Mouse (Mus musculus) C2C12 (cell line): ENCODE results near the gene Scn2a. TPM values are rescaled to one million over a fixed set of nuclear protein-coding genes. Genes with fewer than 3 reads are reported as not detected.

Experiments used
- H3K27me3 ChIP-seq: one replicate; pipeline ENCODE4 v1.6.1; 2011; ENCODE audit not compliant: control insufficient read depth, insufficient read depth, insufficient read length
- H3K36me3 ChIP-seq: one replicate; pipeline ENCODE4 v1.6.1; 2011; ENCODE audit not compliant: control insufficient read depth, insufficient read depth
- H3K4me3 ChIP-seq: one replicate; pipeline ENCODE4 v1.5.1; 2011; ENCODE audit warnings: mild to moderate bottlenecking, control low read depth; ENCODE audit not compliant: poor library complexity, insufficient read depth, severe bottlenecking
- H3K79me2 ChIP-seq: one replicate; pipeline ENCODE4 v1.6.1; 2011; ENCODE audit not compliant: control insufficient read depth, insufficient read depth
- H3K79me3 ChIP-seq: one replicate; pipeline ENCODE4 v1.6.1; 2011; ENCODE audit warnings: low read depth, control low read depth
- H3ac ChIP-seq: one replicate; pipeline ENCODE3; 2011; ENCODE audit warnings: low read depth; ENCODE audit not compliant: control insufficient read depth, insufficient read length
- CEBPB ChIP-seq: IDR thresholded peaks from one replicate; pipeline ENCODE4 v1.6.1; 2011; ENCODE audit warnings: low read depth, mild to moderate bottlenecking, control low read depth, moderate library complexity
- CTCF ChIP-seq: IDR thresholded peaks from one replicate; pipeline ENCODE4 v1.5.1; 2011; ENCODE audit not compliant: control insufficient read depth, insufficient read depth, insufficient read length
- FOSL1 ChIP-seq: IDR thresholded peaks from one replicate; pipeline ENCODE4 v1.8.0; 2011; ENCODE audit warnings: mild to moderate bottlenecking, low read length; ENCODE audit not compliant: poor library complexity, insufficient read depth, severe bottlenecking
- MAX ChIP-seq: IDR thresholded peaks from one replicate; pipeline ENCODE4 v1.6.1; 2011; ENCODE audit warnings: mild to moderate bottlenecking, control low read depth
- MYOD1 ChIP-seq: IDR thresholded peaks from one replicate; pipeline ENCODE4 v1.6.1; 2011; ENCODE audit warnings: low read depth; ENCODE audit not compliant: control insufficient read depth, insufficient read length
- MYOG ChIP-seq: IDR thresholded peaks from one replicate; pipeline ENCODE4 v1.6.1; 2011; ENCODE audit not compliant: control insufficient read depth, insufficient read length; ENCODE audit errors: extremely low read depth
- USF1 ChIP-seq: IDR thresholded peaks from one replicate; pipeline ENCODE4 v1.6.1; 2011; ENCODE audit warnings: low read depth, mild to moderate bottlenecking, control low read depth, moderate library complexity
- polyA plus RNA-seq: library from polyadenylated mRNA; unstranded; fragments of >200 nt; fragmentation: generic; extraction: Trizol; gene quantifications from one replicate; pipeline ENCODE4 v1.2.1, GENCODE M21; 2012; ENCODE audit warnings: missing spikeins

Scn2a gene
- polyA plus RNA-seq, 1 experiment = 0.34 TPM

DNA sequence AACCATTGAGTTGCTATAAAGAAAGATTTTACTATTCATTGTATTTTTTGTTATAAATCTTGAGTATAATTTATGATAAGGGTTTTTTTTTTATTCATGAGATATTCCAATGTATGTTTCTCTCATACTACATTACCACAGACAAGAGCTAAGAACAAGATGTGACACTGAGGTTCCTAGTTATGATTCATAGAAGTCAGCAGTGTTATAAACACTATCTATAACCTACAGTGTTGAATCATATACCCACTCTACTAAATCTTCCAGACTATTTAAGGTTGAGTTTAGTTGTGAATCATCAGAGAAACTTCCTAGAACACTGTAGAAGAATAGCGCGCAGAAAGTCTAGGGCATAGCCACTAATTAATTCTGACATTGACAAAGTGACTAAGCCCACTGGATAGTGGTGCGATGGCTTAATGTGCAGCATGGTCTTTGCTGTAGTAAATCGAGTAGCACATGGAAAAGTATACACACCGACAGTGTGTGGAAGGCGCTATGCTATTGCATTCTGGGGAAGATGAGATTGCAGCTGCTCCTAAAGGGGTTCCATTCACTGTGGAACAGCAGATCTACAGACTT, 101.7 kb downstream of the Scn2a start:
- H3K79me2 ChIP-seq = no peaks in the 10 kb centered on the region
- H3K79me3 ChIP-seq = no peaks in the 10 kb centered on the region
- H3K27me3 ChIP-seq = no peaks in the 10 kb centered on the region
- no peak overlapping the region for H3ac ChIP-seq
- no peaks in the 10 kb centered on the region for H3K36me3 ChIP-seq
- TF ChIP-seq MAX (peak; percentile 81), CEBPB (no peak), CTCF (no peak), FOSL1 (peak; percentile 51), USF1 (no peak), MYOG (no peak)
- no peak overlapping the region for H3K4me3 ChIP-seq

DNA sequence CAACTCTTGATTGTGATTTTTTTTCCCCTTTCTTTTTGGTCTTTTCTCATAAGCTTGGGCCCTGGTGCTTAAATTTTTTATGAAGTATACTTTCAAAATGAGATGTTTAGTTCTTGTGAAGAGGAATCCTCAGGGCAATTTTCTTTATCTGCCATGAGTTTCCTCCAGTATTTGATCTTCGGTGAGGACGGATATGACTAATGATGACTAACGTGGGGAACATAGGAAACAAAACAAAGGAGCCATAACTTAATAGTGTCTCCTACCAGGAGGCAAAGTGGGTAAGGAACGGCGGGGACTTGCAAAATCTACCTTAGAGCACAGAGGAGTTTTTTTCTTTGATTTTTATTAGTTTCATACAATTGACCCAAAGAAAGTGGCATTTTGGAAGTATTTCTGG, 124.8 kb downstream of the Scn2a start:
- TF ChIP-seq CEBPB (peak; percentile 33), MYOD1 (no peak), MYOG (no peak), CTCF (no peak), USF1 (no peak), FOSL1 (peak; percentile 94), MAX (no peak)

DNA sequence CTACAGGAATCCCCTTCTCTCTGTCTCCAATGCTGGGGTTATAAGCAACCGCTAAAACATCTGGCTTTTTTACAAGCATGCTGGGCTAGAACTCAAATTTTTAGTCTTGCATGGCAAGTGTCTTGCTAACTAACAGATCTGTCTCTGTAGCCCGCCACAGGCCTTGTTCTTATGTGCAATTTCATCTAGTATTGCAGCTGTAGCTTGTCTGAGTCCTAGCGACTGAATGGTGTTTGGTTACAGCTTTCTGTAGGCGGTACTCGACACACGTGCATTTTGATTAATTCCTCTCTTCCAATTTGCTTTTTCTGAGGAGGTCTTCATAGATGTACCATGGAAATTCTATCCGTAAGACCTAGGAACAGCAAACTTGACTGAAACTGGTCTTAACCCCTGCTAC, 161.9 kb downstream of the Scn2a start:
- TF ChIP-seq CEBPB (no peak), MAX (no peak), MYOD1 (no peak), CTCF (no peak), FOSL1 (no peak), MYOG (no peak), USF1 (no peak)
- no peak overlapping the region for H3ac ChIP-seq
- H3K4me3 ChIP-seq = no peak overlapping the region
- H3K36me3 ChIP-seq = no peaks in the 10 kb centered on the region
- no peaks in the 10 kb centered on the region for H3K27me3 ChIP-seq
- no peaks in the 10 kb centered on the region for H3K79me3 ChIP-seq
- H3K79me2 ChIP-seq = no peaks in the 10 kb centered on the region

More for the DNA sequence above, 124.8 kb downstream of the Scn2a start:
- H3K79me2 ChIP-seq = no peaks in the 10 kb centered on the region
- no peak overlapping the region for H3ac ChIP-seq
- no peaks in the 10 kb centered on the region for H3K36me3 ChIP-seq
- H3K79me3 ChIP-seq = no peaks in the 10 kb centered on the region
- H3K27me3 ChIP-seq = no peaks in the 10 kb centered on the region
- H3K4me3 ChIP-seq = no peak overlapping the region

DNA sequence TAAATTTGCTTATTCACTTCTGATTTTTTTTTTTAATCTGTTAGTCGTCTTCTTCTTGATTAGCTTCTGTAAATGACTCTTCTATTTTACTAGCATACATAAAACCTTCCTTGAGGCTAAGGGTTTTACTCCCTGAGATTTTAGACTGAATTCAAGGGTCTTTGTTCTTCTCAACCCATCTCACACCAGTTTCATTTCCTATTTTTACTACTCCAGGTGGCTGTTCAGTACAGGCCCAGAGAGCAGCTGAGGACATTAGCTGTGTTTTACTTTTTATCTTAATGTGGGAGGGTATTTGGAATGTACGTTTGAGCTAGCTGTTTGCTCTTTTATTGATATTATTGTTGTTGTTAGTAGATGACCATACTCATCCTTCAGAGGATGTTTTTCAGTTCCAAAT, 162.8 kb downstream of the Scn2a start:
- H3K79me3 ChIP-seq = no peaks in the 10 kb centered on the region
- H3K36me3 ChIP-seq = no peaks in the 10 kb centered on the region
- no peak for TF ChIP-seq CTCF
- no peak for TF ChIP-seq MYOG
- no peak for TF ChIP-seq MYOD1
- TF ChIP-seq FOSL1 = no peak
- TF ChIP-seq CEBPB = no peak
- H3K27me3 ChIP-seq = no peaks in the 10 kb centered on the region
- H3K4me3 ChIP-seq = no peak overlapping the region
- H3K79me2 ChIP-seq = no peaks in the 10 kb centered on the region
- H3ac ChIP-seq = no peak overlapping the region

DNA sequence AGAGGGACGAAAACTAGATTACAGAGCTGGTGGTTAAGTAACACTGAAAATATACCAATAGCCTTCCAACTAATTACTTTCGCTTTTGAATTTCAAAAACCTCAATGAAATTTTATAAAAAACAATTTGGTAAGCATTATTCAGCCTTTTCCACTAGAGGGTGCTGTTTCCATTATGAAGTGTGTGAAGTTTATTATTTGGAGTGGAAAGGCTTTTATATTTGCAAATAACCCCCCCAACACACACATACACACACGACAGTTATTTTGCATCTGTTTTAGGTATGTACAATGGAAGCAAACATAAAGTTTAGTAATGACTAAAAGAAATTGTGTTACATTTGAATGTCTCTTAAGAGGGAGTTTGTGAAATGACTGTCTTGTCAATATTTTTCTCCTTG, 171.9 kb downstream of the Scn2a start:
- no peaks in the 10 kb centered on the region for H3K79me2 ChIP-seq
- H3ac ChIP-seq = no peak overlapping the region
- no peaks in the 10 kb centered on the region for H3K79me3 ChIP-seq
- H3K36me3 ChIP-seq = no peaks in the 10 kb centered on the region
- H3K27me3 ChIP-seq = no peaks in the 10 kb centered on the region
- no peak overlapping the region for H3K4me3 ChIP-seq
- TF ChIP-seq FOSL1 = no peak
- TF ChIP-seq MYOD1 = no peak
- no peak for TF ChIP-seq CEBPB
- no peak for TF ChIP-seq USF1
- no peak for TF ChIP-seq MAX
- TF ChIP-seq MYOG = no peak
- no peak for TF ChIP-seq CTCF

DNA sequence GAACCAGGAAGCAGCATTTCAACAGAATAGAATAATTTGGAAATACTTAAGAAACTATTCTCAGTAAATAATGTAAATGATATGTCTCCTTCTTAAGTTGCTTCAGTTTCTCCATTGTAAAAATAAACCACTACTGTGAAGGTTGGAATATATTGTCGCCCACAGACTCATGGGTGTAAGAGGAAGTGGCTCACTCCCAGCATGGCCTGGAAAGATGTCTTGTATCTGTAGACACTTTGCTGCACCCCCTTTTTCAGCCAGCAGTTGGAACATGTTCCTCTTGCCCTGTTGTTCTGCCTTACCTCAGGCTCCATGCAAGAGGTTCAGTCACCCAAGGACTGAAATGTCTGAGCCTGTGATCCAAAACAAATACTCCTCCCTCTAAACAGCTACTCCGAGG, 173.0 kb downstream of the Scn2a start:
- H3K79me3 ChIP-seq = no peaks in the 10 kb centered on the region
- no peaks in the 10 kb centered on the region for H3K79me2 ChIP-seq
- H3K27me3 ChIP-seq = no peaks in the 10 kb centered on the region
- H3ac ChIP-seq = no peak overlapping the region
- H3K4me3 ChIP-seq = no peak overlapping the region
- no peaks in the 10 kb centered on the region for H3K36me3 ChIP-seq
- no peak for TF ChIP-seq MYOG
- no peak for TF ChIP-seq CEBPB
- no peak for TF ChIP-seq CTCF
- no peak for TF ChIP-seq MYOD1
- no peak for TF ChIP-seq USF1
- TF ChIP-seq MAX = no peak
- TF ChIP-seq FOSL1 = no peak
